Mouse (Mus musculus): ENCODE results near the gene Mns1. TPM values are rescaled to one million over a fixed set of nuclear protein-coding genes. Genes with fewer than 3 reads are reported as not detected.

The Mns1 gene
- 2.2 and 6.1 TPM in 2 replicates for polyA plus RNA-seq (2015; fragmentation: Nextera tagmentation; extraction: Ambion mirVana)

DNA sequence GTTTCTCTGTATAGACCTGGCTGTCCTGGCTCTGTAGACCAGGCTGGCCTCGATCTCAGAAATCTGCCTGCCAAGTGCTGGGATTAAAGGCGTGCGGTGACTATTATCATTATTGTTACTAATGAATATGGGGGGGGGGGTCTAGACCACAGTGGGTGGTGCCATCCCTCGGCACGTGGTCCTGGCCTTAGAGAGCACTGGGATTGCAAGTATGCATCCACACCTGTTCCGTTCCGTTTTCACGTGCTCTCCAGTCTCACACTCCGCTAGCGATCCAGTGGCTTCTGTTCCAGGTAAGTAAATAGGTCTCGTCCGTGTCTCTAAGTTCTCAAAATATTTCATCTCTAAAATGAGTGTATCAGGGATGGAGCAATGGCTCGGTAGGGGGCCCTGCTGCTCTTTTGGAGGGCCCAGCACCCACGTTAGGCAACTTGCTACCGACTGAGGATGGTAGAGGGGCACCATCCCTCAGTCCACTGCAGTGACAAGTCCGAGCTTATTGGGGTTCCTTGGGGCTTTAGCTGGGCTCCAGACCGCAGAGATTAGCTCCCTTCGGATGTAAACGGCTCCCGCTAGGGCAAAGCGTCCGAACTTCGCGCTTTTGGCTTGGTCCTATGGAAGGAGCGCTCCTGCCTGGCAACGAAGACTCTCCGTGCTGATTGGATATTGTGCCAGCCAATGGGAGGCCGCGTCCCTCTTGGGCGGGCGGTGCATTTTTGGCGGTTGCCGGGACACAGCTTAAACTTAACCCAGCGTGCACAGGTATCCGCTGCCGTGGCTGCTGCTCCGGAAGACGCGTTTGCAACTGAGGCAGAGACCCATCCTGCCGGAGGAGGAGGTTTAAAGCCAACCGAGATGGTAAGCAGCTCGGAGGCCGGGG is at the start of gene Mns1:
Gene Mns1, plus strand, starts transcription at position 190 of the 880 bp plus-strand sequence.

DNA sequence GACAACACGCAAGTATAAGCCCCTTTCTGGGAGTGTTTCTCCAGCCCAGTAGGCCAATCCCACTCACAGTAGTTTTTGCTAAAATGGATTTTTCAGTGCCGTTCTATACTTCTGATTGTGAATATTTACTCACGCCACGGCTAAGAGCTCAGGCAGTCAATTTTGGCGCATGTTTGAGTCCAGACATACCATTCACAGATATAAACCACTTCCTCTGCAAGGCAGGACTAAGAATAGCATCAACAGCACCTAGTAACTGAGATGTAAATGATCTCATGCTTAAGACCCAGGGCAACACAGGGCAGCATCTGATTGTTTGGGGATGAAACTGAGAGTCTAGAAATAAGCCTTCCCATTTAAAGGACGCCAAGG is 54.4 kb downstream of the Mns1 start, which contains the start of gene Tex9:
Gene Tex9, minus strand, starts transcription at position 19 of the 372 bp plus-strand sequence.

Small RNAs within 50 kb of the gene (microRNA-seq; reads per million reads assigned to microRNA genes)
- not detected for gene Gm28010

Other genes with a start within 250 kb of the Mns1 start
- 12.8 and 14.4 TPM in 2 replicates for gene Zfp280d, start 163.2 kb upstream of the Mns1 start, polyA plus RNA-seq (2015; fragmentation: Nextera tagmentation; extraction: Ambion mirVana)
- 8.3 and 9.3 TPM in 2 replicates for gene Tex9, start 54.2 kb downstream of the Mns1 start, polyA plus RNA-seq (2015; fragmentation: Nextera tagmentation; extraction: Ambion mirVana)
- gene Rfx7, start 94.2 kb downstream of the Mns1 start, polyA plus RNA-seq (2015; fragmentation: Nextera tagmentation; extraction: Ambion mirVana), result 4.4 and 5.2 TPM in 2 replicates
- 340 and 434 TPM in 2 replicates for gene Nedd4, start 224.3 kb downstream of the Mns1 start, polyA plus RNA-seq (2015; fragmentation: Nextera tagmentation; extraction: Ambion mirVana)